Mouse (Mus musculus): ENCODE measurements around the gene Exosc7. TPM values are rescaled to one million over a fixed set of nuclear protein-coding genes. Genes with fewer than 3 reads are reported as not detected.

Exosc7 gene
- total RNA-seq, 2 experiments from 2014 or later = 37.9 to 49.7 TPM

- DNase-seq (ENCODE audit: low spot score in 2 of 2) = no peak
Observed at GRCm38 (mm10) chr9:123136953-123137682, 24.1 kb downstream of the Exosc7 start.

- no peak for DNase-seq (ENCODE audit: low spot score in 2 of 2)
Observed at GRCm38 (mm10) chr9:123138891-123139474, 26.0 kb downstream of the Exosc7 start.

GRCm38 (mm10) chr9:123139887-123140614 is 27.0 kb downstream of the Exosc7 start:
- no peak for DNase-seq (ENCODE audit: low spot score in 2 of 2)

- no peak for DNase-seq (ENCODE audit: low spot score in 2 of 2)
Observed at GRCm38 (mm10) chr9:123148430-123148829, 35.4 kb downstream of the Exosc7 start.

DNA sequence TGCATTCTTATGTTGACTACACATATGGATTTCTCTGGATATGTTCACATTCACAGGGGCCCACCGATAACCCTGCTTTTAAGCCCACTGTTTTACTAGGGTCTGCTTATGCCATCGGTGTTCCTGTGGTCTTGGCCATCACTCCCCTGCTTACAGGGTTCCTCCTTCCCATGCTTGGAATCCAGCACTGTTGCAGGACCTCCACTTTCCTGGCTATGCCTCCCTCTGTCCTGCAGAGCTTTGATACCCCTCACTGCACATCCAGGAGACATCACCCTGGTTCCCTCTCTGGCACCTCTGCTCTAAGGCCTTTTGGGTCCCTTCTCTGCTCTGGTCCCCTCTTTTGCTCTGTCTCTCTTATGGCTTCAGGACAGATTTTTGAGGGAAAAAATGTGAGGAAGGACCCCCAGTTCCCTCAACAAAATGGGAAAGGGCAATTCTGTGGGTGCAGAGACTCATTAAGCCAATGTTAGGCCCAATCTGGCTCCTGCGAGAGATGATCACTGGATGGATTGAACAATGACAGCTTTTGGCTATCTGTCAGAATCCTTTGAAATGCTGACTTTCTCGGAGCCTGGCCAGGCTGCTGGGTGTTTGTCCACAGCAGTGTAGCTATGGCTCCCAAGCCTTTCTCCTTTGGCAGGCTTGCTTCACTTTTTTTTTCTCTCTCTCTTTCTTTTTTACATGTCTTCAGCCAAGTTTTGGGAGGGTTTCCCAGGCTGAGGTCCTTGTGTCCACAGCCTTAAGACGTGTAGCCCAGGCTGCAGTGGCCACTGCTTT is 37.4 kb downstream of the Exosc7 start, which contains the start of gene Clec3b:
Clec3b (plus strand) TSS at position 706 of the 780 bp plus-strand sequence.
- peak; percentile 54 to 59 for DNase-seq (ENCODE audit: low spot score in 2 of 2)

DNA sequence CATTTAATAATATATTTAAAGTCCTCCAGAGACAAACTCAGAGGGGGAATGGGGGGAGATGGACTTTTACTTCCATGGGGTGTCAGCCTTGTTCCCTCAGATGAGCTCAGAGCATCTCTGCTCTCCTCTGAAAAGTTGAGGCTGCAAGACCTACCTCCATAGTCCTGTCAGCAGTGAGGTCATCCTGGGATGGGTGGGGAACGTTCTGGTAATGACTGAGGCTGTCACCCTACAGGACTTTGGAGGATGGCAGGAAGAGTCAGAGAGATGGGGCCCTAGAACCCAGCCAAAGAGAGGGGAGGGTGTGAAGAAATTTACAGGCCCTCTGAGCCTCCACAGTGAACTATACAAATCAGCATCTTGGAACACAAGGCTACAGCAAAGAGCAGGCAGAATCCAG is 38.5 kb downstream of the Exosc7 start:
- no peak for DNase-seq (ENCODE audit: low spot score in 2 of 2)

GRCm38 (mm10) chr9:123152026-123152425 is 39.0 kb downstream of the Exosc7 start:
- no peak for DNase-seq (ENCODE audit: low spot score in 2 of 2)

DNA sequence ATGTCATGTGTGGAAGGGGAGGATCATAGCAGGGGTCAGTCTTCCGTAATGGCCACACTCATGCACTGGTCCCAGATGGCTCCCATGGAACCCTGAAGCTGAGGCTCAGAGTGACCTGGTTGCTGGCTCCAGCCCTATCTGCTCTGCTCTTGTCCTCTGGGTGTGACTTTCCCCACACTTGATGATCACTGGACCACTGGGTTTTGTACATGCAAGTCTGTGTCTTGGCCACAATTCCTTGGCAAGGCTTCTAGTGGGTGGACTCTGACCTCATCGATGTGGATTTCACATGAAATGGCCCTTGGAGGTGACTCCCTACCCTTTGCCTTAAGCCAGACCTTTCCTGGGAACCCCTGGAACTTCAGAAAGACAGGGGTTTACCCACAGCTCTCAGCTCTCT is 40.1 kb downstream of the Exosc7 start:
- no peak for DNase-seq (ENCODE audit: low spot score in 2 of 2)

DNA sequence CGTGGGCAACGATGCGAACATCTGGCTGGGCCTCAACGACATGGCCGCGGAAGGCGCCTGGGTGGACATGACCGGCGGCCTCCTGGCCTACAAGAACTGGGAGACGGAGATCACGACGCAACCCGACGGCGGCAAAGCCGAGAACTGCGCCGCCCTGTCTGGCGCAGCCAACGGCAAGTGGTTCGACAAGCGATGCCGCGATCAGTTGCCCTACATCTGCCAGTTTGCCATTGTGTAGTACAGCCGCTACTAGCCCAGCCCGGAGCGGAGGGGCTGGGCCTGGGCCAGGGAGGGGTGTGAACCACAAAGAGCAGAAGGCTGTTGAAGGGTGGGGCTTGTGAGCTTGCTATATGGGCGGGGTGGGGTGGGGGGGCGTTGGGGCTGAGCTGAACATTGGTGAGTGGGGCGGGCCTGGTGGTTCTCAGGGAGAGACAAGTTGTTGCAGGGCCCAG is 43.9 kb downstream of the Exosc7 start:
- DNase-seq (ENCODE audit: low spot score in 2 of 2) = peak; percentile 54 to 68

DNA sequence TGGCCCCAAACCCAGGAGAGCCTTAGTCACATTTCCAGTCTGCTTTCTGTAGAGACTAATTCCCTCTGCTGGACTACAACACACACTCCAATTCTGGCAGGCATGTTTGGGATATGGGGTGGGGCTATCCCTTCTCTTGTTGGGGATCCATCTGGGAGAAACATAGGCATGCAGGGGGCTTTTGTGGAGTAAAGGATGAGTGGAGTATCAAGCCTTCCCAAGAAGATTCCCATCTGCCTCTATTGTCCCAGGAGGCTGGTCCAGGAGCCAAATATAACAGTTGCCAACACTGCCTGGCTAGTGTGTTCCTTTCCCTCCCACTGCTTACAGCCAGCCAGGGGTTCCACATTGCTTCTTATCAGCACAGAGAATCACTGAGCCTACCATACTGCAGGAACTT is 44.7 kb downstream of the Exosc7 start:
- peak; percentile 18 to 27 for DNase-seq (ENCODE audit: low spot score in 2 of 2)

DNA sequence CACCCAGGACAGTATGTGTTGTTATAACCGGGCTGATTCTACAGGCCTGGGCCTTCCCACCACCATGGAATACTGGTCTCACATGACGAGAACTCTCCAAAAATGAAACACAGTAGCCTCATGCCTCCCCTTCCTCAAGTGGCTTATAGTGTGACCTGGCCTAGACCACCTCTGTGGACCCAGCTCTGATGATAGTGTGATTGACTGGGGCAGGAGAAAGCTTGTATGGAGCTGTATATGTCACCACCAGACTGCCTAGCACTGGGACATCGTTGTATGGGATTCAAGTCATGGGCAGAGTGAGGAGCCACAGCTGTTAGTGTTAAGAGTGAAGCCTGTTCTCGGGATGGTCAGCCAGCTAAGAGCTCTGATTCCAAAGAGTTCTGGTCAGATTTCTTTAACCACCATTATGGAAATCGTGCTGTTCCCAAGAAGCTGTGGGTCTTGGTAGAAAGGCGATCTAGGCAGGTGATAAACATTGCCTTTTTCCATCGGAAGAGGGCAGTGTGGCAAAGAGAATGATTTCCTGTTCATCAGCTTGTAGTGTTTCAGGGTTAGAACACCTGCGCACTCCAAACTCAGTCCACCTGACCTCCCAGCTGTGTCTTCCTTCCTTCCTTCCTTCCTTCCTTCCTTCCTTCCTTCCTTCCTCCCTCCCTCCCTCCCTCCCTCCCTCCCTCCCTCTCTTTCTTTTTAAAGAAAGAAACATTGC is 45.3 kb downstream of the Exosc7 start:
- peak; percentile 15 to 52 for DNase-seq (ENCODE audit: low spot score in 2 of 2)

DNA sequence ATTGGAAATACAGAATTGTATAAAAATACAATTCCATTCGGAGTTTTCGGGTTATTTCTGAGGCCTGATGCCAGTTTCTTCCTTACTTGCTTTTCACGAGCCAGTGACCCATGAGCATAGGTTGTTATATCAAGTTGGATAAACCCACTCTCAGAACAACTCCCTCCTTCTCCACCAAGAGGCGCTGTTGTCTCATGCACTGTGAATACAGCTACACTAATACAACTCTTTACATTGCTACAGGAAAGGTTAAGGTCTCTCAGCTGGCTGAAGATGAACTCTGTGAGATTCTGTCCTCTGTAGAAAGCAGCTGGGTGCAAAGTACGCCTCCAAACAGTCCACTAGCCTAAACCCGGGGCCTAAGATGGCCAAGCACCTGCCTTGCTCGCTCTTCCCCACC is 46.3 kb downstream of the Exosc7 start:
- peak; percentile 72 to 79 for DNase-seq (ENCODE audit: low spot score in 2 of 2)

GRCm38 (mm10) chr9:123161792-123162191 is 48.8 kb downstream of the Exosc7 start:
- no peak for DNase-seq (ENCODE audit: low spot score in 2 of 2)

DNA sequence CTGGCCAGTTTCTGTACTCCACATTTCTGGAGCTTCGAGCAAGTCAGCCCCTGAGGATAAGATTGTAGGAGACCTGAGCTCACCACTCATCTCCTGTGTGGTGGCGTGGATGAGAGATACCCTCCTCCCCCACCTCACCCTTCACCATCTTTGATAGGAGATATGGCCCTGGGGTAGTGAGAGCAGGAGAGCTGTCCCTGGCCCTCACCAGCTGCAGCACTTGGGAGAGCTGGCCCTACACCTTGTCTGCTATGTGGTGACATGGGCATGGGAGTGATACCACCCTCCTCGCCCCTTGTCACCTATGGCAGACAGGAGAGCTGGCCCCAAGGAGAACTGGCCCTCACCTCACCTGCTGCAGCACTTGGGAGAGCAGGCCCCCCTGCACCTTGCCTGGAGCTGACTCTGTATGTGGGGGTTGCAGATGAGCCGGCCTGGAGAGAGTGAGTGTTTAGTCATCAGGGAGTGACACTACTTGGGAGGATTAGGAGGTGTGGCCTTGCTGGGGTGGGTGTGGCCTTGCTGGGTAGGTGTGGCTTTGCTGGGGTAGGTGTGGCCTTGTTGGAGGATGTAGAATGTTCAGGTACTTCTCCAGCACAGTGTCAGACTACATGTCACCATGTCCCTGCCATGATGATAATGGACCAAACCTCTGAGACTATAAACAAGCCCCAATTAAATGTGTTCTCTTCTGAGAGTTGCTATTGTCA is 50.1 kb downstream of the Exosc7 start:
- DNase-seq (ENCODE audit: low spot score in 2 of 2) = no peak

GRCm38 (mm10) chr9:123165781-123166443 is 52.9 kb downstream of the Exosc7 start:
- no peak for DNase-seq (ENCODE audit: low spot score in 2 of 2)

DNA sequence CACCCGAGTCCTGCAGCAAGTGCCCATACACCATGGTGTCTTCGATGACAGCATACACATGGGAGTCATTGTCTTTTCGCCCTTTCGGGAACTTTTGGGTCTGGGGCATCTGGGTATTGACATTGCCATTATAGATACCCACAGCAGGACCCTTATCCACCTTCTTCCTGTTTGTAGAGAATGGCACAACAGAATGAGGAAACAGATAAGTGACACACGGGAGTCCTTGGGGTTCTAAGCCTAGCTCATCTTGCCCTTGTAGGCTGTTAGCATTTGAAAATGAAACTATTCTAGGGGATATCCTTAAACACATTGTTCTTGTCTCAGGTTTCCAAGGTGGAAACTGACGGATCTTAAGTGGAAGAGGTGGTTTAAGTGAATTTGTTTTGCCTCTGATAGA is 60.7 kb downstream of the Exosc7 start:
- DNase-seq (ENCODE audit: low spot score in 2 of 2) = no peak

GRCm38 (mm10) chr9:123174356-123174755 is 61.3 kb downstream of the Exosc7 start:
- DNase-seq (ENCODE audit: low spot score in 2 of 2) = no peak

GRCm38 (mm10) chr9:123177380-123178048 is 64.5 kb downstream of the Exosc7 start:
- no peak for DNase-seq (ENCODE audit: low spot score in 2 of 2)

GRCm38 (mm10) chr9:123180003-123180402 is 67.0 kb downstream of the Exosc7 start:
- no peak for DNase-seq (ENCODE audit: low spot score in 2 of 2)
